Mouse (Mus musculus): ENCODE results near the gene Med13l. TPM values are rescaled to one million over a fixed set of nuclear protein-coding genes. Genes with fewer than 3 reads are reported as not detected.

Gene Med13l
- 14.4 and 14.9 TPM in 2 replicates for polyA plus RNA-seq (2014; fragmentation: Nextera tagmentation; extraction: Ambion mirVana)

DNA sequence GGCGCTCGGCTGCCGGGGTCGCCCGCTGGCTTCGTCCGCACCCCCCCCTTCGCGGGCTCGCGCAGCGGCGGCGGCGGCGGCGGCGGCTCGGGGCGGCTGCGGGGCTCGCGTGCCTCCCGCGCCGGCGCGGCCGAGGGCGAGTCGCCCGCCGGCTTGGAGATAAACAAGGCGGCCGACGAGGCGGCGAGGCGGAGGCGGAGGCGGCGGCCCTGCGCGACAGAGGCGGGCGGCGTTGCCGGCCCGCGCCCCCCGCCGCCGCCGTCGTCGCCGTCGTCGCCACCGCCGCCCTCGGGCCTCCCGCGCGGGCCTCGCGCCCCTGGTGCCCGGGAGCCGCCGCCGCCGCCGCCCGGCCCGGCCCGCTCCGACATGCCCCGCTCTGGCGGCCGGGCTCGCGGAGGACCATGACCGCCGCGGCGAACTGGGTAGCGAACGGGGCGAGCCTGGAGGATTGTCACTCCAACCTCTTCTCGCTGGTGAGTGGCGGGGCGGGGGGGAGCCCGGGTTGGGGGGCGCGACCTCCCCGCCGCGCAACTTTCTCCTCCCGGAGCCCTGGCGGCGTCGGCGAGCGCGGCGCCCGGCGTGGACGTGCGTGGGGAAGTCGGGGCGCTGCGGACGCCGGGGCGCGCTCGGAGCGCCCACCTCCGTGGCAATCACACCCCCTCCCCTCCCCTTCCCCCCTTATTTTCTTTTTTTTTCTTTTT, at the start of gene Med13l:
Med13l (plus strand) TSS at position 295 of the 701 bp plus-strand sequence.
- no peaks in the 10 kb centered on the region for H3K9me3 ChIP-seq (ENCODE audit: control insufficient read depth, low read length)
- peaks cover 27% of the 10 kb centered on the region for H3K4me1 ChIP-seq (replicated peaks; ENCODE audit: control insufficient read depth, insufficient read depth, low read length)
- H3K9ac ChIP-seq (ENCODE audit: low read length) = peak within 1 kb of the TSS; percentile 91
- H3K36me3 ChIP-seq (ENCODE audit: control insufficient read depth, insufficient read depth, low read length) = no peaks in the 10 kb centered on the region
- DNase-seq (ENCODE audit: low spot score) = no peak
- WGBS = under 1% methylated on average over 51 of the region's 120 CpGs
- ATAC-seq (replicated peaks; ENCODE audit: low FRiP score, low TSS enrichment, low read depth) = peak; percentile 65
- H3K27me3 ChIP-seq (replicated peaks; ENCODE audit: control insufficient read depth, insufficient read depth, low read length) = no peaks in the 10 kb centered on the region
- peak within 1 kb of the TSS; percentile 78 for H3K4me2 ChIP-seq (ENCODE audit: low read length)
- H3K4me3 ChIP-seq (ENCODE audit: low read depth, low read length) = peak within 1 kb of the TSS; percentile 75
- H3K27ac ChIP-seq (ENCODE audit: low read depth) = peak within 1 kb of the TSS; percentile 93

DNA sequence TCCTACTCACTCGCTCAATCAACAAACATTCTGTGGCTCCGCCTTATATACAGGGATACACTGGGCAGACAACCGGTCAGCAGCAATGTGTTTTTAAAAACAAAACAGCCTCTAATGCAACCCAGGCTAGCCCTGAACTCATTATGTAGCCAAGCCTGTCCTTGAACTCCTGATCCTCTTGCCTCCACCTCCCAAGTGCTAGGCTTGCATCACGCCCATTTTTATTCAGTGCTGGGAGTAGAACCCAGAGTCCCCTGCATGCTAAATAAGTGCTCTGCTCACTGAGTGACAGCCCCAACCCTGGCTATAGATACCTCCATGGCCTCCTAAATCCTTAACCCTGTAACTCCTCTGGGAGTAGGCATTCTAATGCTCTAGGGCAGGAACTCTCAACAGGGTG, 49.5 kb upstream of the Med13l start:
- Histone ChIP-seq H3K27me3 (replicated peaks; ENCODE audit: control insufficient read depth, insufficient read depth, low read length) (no peaks in the 10 kb centered on the region), H3K27ac (ENCODE audit: low read depth) (no peak overlapping the region), H3K4me2 (ENCODE audit: low read length) (no peak overlapping the region), H3K36me3 (ENCODE audit: control insufficient read depth, insufficient read depth, low read length) (no peaks in the 10 kb centered on the region), H3K4me3 (ENCODE audit: low read depth, low read length) (no peak overlapping the region), H3K4me1 (replicated peaks; ENCODE audit: control insufficient read depth, insufficient read depth, low read length) (peaks cover 21% of the 10 kb centered on the region), H3K9ac (ENCODE audit: low read length) (no peak overlapping the region), H3K9me3 (ENCODE audit: control insufficient read depth, low read length) (no peaks in the 10 kb centered on the region)
- ATAC-seq (replicated peaks; ENCODE audit: low FRiP score, low TSS enrichment, low read depth) (no peak), DNase-seq (ENCODE audit: low spot score) (no peak)
- WGBS = 84% methylated on average over 4 of the region's 4 CpGs

DNA sequence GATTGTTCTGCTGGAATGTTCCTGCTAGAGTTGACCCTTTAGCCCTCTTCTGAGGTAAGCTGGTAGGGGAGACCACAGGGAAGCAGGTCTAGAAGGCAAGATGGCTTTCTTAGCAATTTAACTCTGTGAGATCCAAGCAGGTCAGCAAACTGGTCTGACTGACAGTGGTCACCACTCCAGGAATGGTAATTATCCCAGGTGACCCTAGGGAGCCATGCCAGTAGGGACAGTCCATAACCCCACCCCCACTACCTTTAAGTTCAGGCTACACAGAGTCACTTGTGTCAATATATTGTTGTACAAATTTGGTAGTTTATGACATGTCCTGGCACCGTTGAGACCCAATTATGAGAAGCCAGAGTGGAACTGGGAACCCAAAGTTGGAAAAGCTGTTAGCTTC, 47.5 kb upstream of the Med13l start:
- Histone ChIP-seq H3K36me3 (ENCODE audit: control insufficient read depth, insufficient read depth, low read length) (no peaks in the 10 kb centered on the region), H3K27me3 (replicated peaks; ENCODE audit: control insufficient read depth, insufficient read depth, low read length) (no peaks in the 10 kb centered on the region), H3K4me2 (ENCODE audit: low read length) (peak overlapping the region; percentile 61; the same call in 1 of the 2 replicates), H3K27ac (ENCODE audit: low read depth) (no peak overlapping the region), H3K9me3 (ENCODE audit: control insufficient read depth, low read length) (no peaks in the 10 kb centered on the region), H3K4me3 (ENCODE audit: low read depth, low read length) (no peak overlapping the region), H3K4me1 (replicated peaks; ENCODE audit: control insufficient read depth, insufficient read depth, low read length) (peaks cover 35% of the 10 kb centered on the region), H3K9ac (ENCODE audit: low read length) (no peak overlapping the region)
- DNase-seq (ENCODE audit: low spot score) (no peak), ATAC-seq (replicated peaks; ENCODE audit: low FRiP score, low TSS enrichment, low read depth) (no peak)
- WGBS = 71% methylated on average over 1 of the region's 1 CpGs

DNA sequence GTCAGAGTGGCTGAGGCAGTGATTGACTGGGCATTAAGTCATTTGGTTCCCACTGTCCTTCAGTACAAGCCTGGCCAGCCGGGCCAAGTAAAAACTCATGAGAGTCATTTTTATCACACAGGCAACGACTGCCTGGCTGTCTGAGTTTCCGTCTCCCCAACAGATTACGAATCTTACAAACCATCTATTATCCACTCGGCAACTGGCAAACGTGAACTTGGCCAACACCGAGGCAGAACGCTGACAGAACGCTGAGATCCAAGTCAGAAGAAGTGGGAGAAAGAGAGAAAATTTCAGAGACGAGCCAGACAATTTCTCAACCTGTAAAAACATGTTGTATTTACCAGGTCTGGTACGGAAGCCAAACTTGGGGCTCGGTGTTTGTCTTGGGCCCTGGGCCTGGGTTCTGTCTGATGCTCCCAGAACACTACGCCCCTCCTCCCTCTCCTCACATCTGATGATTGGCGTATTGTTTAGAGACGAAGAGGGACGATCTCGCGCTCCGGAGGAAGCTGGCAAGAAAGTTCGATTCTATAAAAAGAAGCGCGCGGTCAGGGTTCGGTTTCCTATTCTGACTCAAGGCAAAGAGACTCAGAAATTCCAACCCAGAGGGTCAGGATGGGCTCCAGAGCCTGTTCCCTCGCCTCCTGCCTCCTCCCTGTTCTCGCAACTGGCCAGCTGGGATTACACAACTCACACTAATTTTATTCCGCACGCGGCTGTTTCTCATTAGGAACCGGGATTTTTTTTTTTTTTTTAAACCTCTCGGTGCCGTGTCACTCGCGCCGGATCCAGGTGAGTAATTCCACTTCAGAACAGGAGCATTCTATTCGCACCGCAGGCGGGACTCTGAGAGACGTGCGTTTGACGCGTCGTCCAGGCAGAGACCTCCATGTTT, 46.6 kb upstream of the Med13l start:
- ATAC-seq (replicated peaks; ENCODE audit: low FRiP score, low TSS enrichment, low read depth) = peak; percentile 54; the same call in 1 of the 2 replicates

DNA sequence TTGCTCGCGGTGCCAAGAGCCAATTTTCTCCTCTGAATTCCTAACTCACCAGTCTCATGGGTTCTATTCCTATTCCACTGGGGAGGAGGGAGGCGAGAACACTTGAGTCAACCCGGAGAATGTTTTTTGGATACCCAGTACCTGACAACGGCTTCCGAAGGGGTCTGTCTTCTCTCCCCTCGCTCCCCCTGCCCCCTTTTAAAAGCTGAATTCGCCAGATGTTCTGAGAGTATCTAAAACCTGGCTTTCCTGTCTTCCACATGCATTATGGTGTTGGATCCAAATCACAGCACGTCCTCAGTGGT, 46.0 kb upstream of the Med13l start:
- Histone ChIP-seq H3K9ac (ENCODE audit: low read length) (peak overlapping the region; percentile 43), H3K4me3 (ENCODE audit: low read depth, low read length) (peak overlapping the region; percentile 34), H3K27ac (ENCODE audit: low read depth) (peak overlapping the region; percentile 66), H3K4me2 (ENCODE audit: low read length) (peak overlapping the region; percentile 61), H3K27me3 (replicated peaks; ENCODE audit: control insufficient read depth, insufficient read depth, low read length) (no peaks in the 10 kb centered on the region), H3K4me1 (replicated peaks; ENCODE audit: control insufficient read depth, insufficient read depth, low read length) (peaks cover 37% of the 10 kb centered on the region), H3K9me3 (ENCODE audit: control insufficient read depth, low read length) (no peaks in the 10 kb centered on the region), H3K36me3 (ENCODE audit: control insufficient read depth, insufficient read depth, low read length) (no peaks in the 10 kb centered on the region)
- ATAC-seq (replicated peaks; ENCODE audit: low FRiP score, low TSS enrichment, low read depth) (no peak), DNase-seq (ENCODE audit: low spot score) (no peak)
- WGBS = 13% methylated on average over 9 of the region's 9 CpGs

More for the DNA sequence above, 46.6 kb upstream of the Med13l start:
- WGBS = 2% methylated on average over 43 of the region's 43 CpGs
- Histone ChIP-seq H3K4me3 (ENCODE audit: low read depth, low read length) (peak overlapping the region; percentile 34), H3K27me3 (replicated peaks; ENCODE audit: control insufficient read depth, insufficient read depth, low read length) (no peaks in the 10 kb centered on the region), H3K9ac (ENCODE audit: low read length) (peak overlapping the region; percentile 43), H3K9me3 (ENCODE audit: control insufficient read depth, low read length) (no peaks in the 10 kb centered on the region), H3K27ac (ENCODE audit: low read depth) (peak overlapping the region; percentile 66), H3K4me1 (replicated peaks; ENCODE audit: control insufficient read depth, insufficient read depth, low read length) (peaks cover 35% of the 10 kb centered on the region), H3K4me2 (ENCODE audit: low read length) (peak overlapping the region; percentile 61), H3K36me3 (ENCODE audit: control insufficient read depth, insufficient read depth, low read length) (no peaks in the 10 kb centered on the region)
- DNase-seq (ENCODE audit: low spot score) = peak; percentile 77

DNA sequence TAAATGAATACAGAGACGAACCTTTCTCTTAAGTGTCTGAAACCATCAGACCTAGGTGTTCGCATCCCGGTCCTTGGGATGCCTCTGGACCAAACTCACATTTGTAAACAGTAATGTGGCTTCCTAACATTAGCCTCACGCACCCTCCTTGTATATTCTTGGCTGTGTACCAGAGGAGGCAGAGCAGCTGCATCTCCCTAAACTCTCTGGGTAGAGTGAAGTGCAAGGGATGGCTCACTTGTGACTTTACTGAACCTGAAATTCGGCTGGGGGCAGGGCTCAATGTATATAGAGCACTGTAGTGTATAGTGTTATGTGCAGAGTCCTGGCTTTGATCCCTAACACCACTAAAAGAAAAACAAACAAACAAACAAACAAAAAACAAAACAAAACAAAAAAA, 45.6 kb upstream of the Med13l start:
- H3K36me3 ChIP-seq (ENCODE audit: control insufficient read depth, insufficient read depth, low read length) = no peaks in the 10 kb centered on the region
- peaks cover 37% of the 10 kb centered on the region for H3K4me1 ChIP-seq (replicated peaks; ENCODE audit: control insufficient read depth, insufficient read depth, low read length)
- ATAC-seq (replicated peaks; ENCODE audit: low FRiP score, low TSS enrichment, low read depth) (peak; percentile 41; the same call in 1 of the 2 replicates), DNase-seq (ENCODE audit: low spot score) (no peak)
- no peaks in the 10 kb centered on the region for H3K9me3 ChIP-seq (ENCODE audit: control insufficient read depth, low read length)
- no peaks in the 10 kb centered on the region for H3K27me3 ChIP-seq (replicated peaks; ENCODE audit: control insufficient read depth, insufficient read depth, low read length)
- H3K27ac ChIP-seq (ENCODE audit: low read depth) = peak overlapping the region; percentile 66; the same call in 1 of the 2 replicates
- no peak overlapping the region for H3K9ac ChIP-seq (ENCODE audit: low read length)
- WGBS = 31% methylated on average over 5 of the region's 5 CpGs
- H3K4me2 ChIP-seq (ENCODE audit: low read length) = peak overlapping the region; percentile 61
- peak overlapping the region; percentile 34; the same call in 1 of the 2 replicates for H3K4me3 ChIP-seq (ENCODE audit: low read depth, low read length)

DNA sequence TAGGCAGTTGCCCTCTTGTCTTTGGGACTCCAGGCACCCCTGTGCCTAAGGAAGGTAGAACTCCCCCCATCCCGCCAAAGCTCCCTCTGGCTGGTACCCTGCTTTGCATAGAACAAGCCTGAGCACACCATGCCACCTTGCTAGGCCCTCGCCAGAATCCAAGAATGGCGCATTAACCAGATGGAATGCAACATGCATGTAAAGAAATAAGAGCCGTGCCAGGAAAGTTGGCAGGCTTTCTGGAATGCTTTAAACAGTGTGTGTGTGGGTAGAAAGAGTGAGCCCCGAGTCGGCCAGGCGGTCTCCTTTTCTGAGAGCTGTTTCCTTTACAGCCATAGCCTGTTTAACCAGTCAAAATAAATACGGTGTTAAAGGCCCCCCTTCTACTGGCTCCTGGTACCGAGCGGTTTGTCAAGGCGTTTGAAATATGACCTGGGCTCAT, 45.2 kb upstream of the Med13l start:
- ATAC-seq (replicated peaks; ENCODE audit: low FRiP score, low TSS enrichment, low read depth) (peak; percentile 30; the same call in 1 of the 2 replicates), DNase-seq (ENCODE audit: low spot score) (no peak)
- H3K9ac ChIP-seq (ENCODE audit: low read length) = no peak overlapping the region
- H3K4me2 ChIP-seq (ENCODE audit: low read length) = peak overlapping the region; percentile 61
- no peaks in the 10 kb centered on the region for H3K27me3 ChIP-seq (replicated peaks; ENCODE audit: control insufficient read depth, insufficient read depth, low read length)
- no peak overlapping the region for H3K4me3 ChIP-seq (ENCODE audit: low read depth, low read length)
- peak overlapping the region; percentile 66; the same call in 1 of the 2 replicates for H3K27ac ChIP-seq (ENCODE audit: low read depth)
- H3K4me1 ChIP-seq (replicated peaks; ENCODE audit: control insufficient read depth, insufficient read depth, low read length) = peaks cover 37% of the 10 kb centered on the region
- 9% methylated on average over 11 of the region's 11 CpGs for WGBS
- H3K36me3 ChIP-seq (ENCODE audit: control insufficient read depth, insufficient read depth, low read length) = no peaks in the 10 kb centered on the region
- H3K9me3 ChIP-seq (ENCODE audit: control insufficient read depth, low read length) = no peaks in the 10 kb centered on the region

DNA sequence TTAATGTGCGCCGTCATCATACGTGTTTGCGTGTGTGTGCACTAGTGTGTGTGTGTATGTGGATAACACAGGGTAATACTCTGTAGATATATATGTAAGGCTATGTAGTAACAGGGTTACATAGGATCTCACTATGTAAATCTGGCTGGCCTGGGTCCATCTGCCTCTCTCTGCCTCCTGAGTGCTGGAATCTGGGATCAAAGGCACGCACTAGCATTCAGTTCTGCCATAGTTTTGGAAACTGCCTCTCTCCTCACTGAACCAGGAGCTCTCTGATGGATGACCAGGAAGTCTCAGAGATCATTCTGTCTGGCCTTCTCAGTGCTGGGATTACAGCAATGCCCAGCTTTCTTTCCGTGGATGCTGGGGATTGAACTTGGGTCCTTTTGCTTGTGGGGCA, 44.4 kb upstream of the Med13l start:
- 65% methylated on average over 6 of the region's 6 CpGs for WGBS
- H3K27ac ChIP-seq (ENCODE audit: low read depth) = peak overlapping the region; percentile 17

More for the DNA sequence above, 44.4 kb upstream of the Med13l start:
- H3K4me1 ChIP-seq (replicated peaks; ENCODE audit: control insufficient read depth, insufficient read depth, low read length) = peaks cover 37% of the 10 kb centered on the region
- no peaks in the 10 kb centered on the region for H3K27me3 ChIP-seq (replicated peaks; ENCODE audit: control insufficient read depth, insufficient read depth, low read length)
- no peak overlapping the region for H3K9ac ChIP-seq (ENCODE audit: low read length)
- no peak for ATAC-seq (replicated peaks; ENCODE audit: low FRiP score, low TSS enrichment, low read depth)
- no peaks in the 10 kb centered on the region for H3K36me3 ChIP-seq (ENCODE audit: control insufficient read depth, insufficient read depth, low read length)
- no peak overlapping the region for H3K4me3 ChIP-seq (ENCODE audit: low read depth, low read length)
- H3K9me3 ChIP-seq (ENCODE audit: control insufficient read depth, low read length) = no peaks in the 10 kb centered on the region
- H3K4me2 ChIP-seq (ENCODE audit: low read length) = no peak overlapping the region
- no peak for DNase-seq (ENCODE audit: low spot score)
